Mouse (Mus musculus): ENCODE data around the gene Creb5. TPM values are rescaled to one million over a fixed set of nuclear protein-coding genes. Genes with fewer than 3 reads are reported as not detected.

Creb5 gene
- polyA plus RNA-seq, 2 experiments from 2014 or later, result 0.52 TPM; not detected in 1

- ATAC-seq, result no peak
Observed at GRCm38 (mm10) chr6:53319543-53320325, 32.7 kb downstream of the Creb5 start.

GRCm38 (mm10) chr6:53337398-53337797 is 50.3 kb downstream of the Creb5 start:
- ATAC-seq, result no peak

- ATAC-seq, result no peak
Observed at GRCm38 (mm10) chr6:53352311-53352960, 65.4 kb downstream of the Creb5 start.

- no peak for ATAC-seq
Observed at GRCm38 (mm10) chr6:53356328-53356727, 69.3 kb downstream of the Creb5 start.

GRCm38 (mm10) chr6:53363535-53363934 is 76.5 kb downstream of the Creb5 start:
- no peak for ATAC-seq

- no peak for ATAC-seq
Observed at GRCm38 (mm10) chr6:53363981-53364391, 76.9 kb downstream of the Creb5 start.

GRCm38 (mm10) chr6:53369147-53369546 is 82.1 kb downstream of the Creb5 start:
- no peak for ATAC-seq

- ATAC-seq, result peak; percentile 80
Observed at GRCm38 (mm10) chr6:53369928-53370327, 82.9 kb downstream of the Creb5 start.

- ATAC-seq, result no peak
Observed at GRCm38 (mm10) chr6:53371962-53372361, 84.9 kb downstream of the Creb5 start.

- ATAC-seq, result no peak
Observed at GRCm38 (mm10) chr6:53374315-53374941, 87.4 kb downstream of the Creb5 start.

- peak; percentile 66 for ATAC-seq
Observed at GRCm38 (mm10) chr6:53389277-53389676, 102.2 kb downstream of the Creb5 start.

- peak; percentile 38 for ATAC-seq
Observed at GRCm38 (mm10) chr6:53390413-53390812, 103.3 kb downstream of the Creb5 start.

GRCm38 (mm10) chr6:53394026-53394425 is 107.0 kb downstream of the Creb5 start:
- no peak for ATAC-seq

GRCm38 (mm10) chr6:53395208-53395607 is 108.1 kb downstream of the Creb5 start:
- no peak for ATAC-seq

- no peak for ATAC-seq
Observed at GRCm38 (mm10) chr6:53396421-53396820, 109.4 kb downstream of the Creb5 start.

GRCm38 (mm10) chr6:53397797-53398196 is 110.7 kb downstream of the Creb5 start:
- ATAC-seq, result no peak

- ATAC-seq, result no peak
Observed at GRCm38 (mm10) chr6:53398297-53399140, 111.4 kb downstream of the Creb5 start.

GRCm38 (mm10) chr6:53401364-53401763 is 114.3 kb downstream of the Creb5 start:
- no peak for ATAC-seq

GRCm38 (mm10) chr6:53402551-53402950 is 115.5 kb downstream of the Creb5 start:
- peak; percentile 100 for ATAC-seq

GRCm38 (mm10) chr6:53409183-53409582 is 122.1 kb downstream of the Creb5 start:
- peak; percentile 65 for ATAC-seq

- no peak for ATAC-seq
Observed at GRCm38 (mm10) chr6:53421345-53421744, 134.3 kb downstream of the Creb5 start.

GRCm38 (mm10) chr6:53429368-53429767 is 142.3 kb downstream of the Creb5 start:
- no peak for ATAC-seq

- no peak for ATAC-seq
Observed at GRCm38 (mm10) chr6:53429891-53430290, 142.8 kb downstream of the Creb5 start.

Data from activated CD4-positive, CD25-positive, alpha-beta regulatory T cell, adult 4 months (primary cell).